In the genomic region with DNA sequence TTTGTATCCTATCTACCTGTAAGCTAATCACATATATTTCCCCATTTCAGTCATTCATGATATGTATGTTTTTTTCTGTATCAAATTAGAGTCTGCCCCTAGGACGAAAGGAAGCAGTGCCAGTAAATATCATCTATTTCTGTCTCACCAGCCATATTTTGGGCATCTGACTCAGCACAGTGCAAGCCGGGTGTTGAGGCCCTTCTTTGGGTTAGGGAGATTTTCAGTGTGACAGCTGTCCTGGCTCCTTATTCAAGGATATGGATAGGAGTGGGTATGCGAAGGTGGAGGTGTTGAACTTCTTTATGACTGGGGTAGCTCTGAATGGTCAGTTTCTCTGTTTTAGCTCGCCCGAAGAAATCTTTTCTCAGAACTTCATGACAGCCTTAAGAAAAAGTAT, we compare ENCODE assay signal across 24 mouse cellular contexts.
DNase-seq lines count a peak whose midpoint lies in the region; ATAC-seq and TF ChIP-seq lines count a peak whose summit lies in the region.
"Had no signal": no experiment of that assay in that cellular context is flagged by ENCODE, and none has a peak within 500 bp of the region (broad histone marks: within the 10 kb centered on the region; RNA-seq: fewer than 3 reads in every experiment).

No protein-coding gene starts in this region.

- no peaks in the 10 kb centered on the region for H3K4me1 ChIP-seq in neural tube, embryonic 15.5 days
- H3K4me1 ChIP-seq: limb, embryonic 12.5 days; liver, embryonic 15.5 days; midbrain, embryonic 10.5 days; midbrain, embryonic 15.5 days had no signal

- ATAC-seq in neural tube, embryonic 15.5 days (ENCODE audit: low FRiP score): no peak
- ATAC-seq: forebrain, embryonic 16.5 days; intestine, postnatal 0 days; midbrain, embryonic 15.5 days had no signal

- no peaks in the 10 kb centered on the region for H3K36me3 ChIP-seq in neural tube, embryonic 15.5 days
- H3K36me3 ChIP-seq: limb, embryonic 12.5 days; liver, embryonic 15.5 days; midbrain, embryonic 10.5 days; midbrain, embryonic 15.5 days had no signal

- peak; percentile 3 to 5 for DNase-seq in heart, adult 18-20 months
- no peak for DNase-seq in heart, postnatal 14 days
- peak; percentile 9 to 14 for DNase-seq in left cerebral cortex, adult 2 months (ENCODE audit: extremely low spot score in 1 of 2, low spot score in 2 of 2)
- DNase-seq in left cerebral cortex, adult 11 months (ENCODE audit: low spot score): no peak
- peak; percentile 64 for DNase-seq in brain, adult 2 months (ENCODE audit: low read depth, low spot score)
- DNase-seq in right cerebral cortex, postnatal 25 days: peak; percentile 5
- no peak for DNase-seq in testis, postnatal 10 days (ENCODE audit: low spot score)
- DNase-seq: adrenal gland, postnatal 14 days; cerebellum, adult 18-20 months; cerebellum, postnatal 10 days; gastrocnemius, postnatal 25 days; kidney, adult 9 months; kidney, postnatal 10 days; layer of hippocampus, postnatal 36 days; lung, embryonic 14.5 days had no signal

- H3K4me3 ChIP-seq in left cerebral cortex, adult 2 months: no peak overlapping the region
- no peak overlapping the region for H3K4me3 ChIP-seq in neural tube, embryonic 15.5 days (replicated peaks)
- H3K4me3 ChIP-seq: erythroblast, embryonic 14.5 days; limb, embryonic 12.5 days; liver, embryonic 15.5 days; midbrain, embryonic 10.5 days; midbrain, embryonic 15.5 days had no signal

- 85% methylated on average over 5 of the region's 5 CpGs for WGBS in neural tube, embryonic 15.5 days

- H3K27ac ChIP-seq in left cerebral cortex, adult 2 months: no peak overlapping the region
- no peak overlapping the region for H3K27ac ChIP-seq in neural tube, embryonic 15.5 days (replicated peaks)
- H3K27ac ChIP-seq: hindbrain, embryonic 14.5 days; limb, embryonic 12.5 days; liver, embryonic 15.5 days; midbrain, embryonic 10.5 days; midbrain, embryonic 15.5 days had no signal

- intact Hi-C loops in heart, postnatal 14 days (cut with DNase I): no loop called here
- intact Hi-C loops in left cerebral cortex, adult 2 months (cut with DNase I): no loop called here

- H3K9me3 ChIP-seq in neural tube, embryonic 15.5 days (replicated peaks): no peaks in the 10 kb centered on the region
- H3K9me3 ChIP-seq: limb, embryonic 12.5 days; liver, embryonic 15.5 days; midbrain, embryonic 10.5 days; midbrain, embryonic 15.5 days had no signal

- no peaks in the 10 kb centered on the region for H3K27me3 ChIP-seq in neural tube, embryonic 15.5 days (replicated peaks)
- H3K27me3 ChIP-seq: limb, embryonic 12.5 days; liver, embryonic 15.5 days; midbrain, embryonic 15.5 days had no signal

- no peak for TF ChIP-seq CTCF in left cerebral cortex, adult 2 months (IDR thresholded peaks at IDR 0.05)

- H3K9ac ChIP-seq in neural tube, embryonic 15.5 days (replicated peaks): no peak overlapping the region
- H3K9ac ChIP-seq: hindbrain, embryonic 14.5 days; limb, embryonic 12.5 days; liver, embryonic 15.5 days; lung, embryonic 14.5 days; midbrain, embryonic 15.5 days had no signal

- no peak overlapping the region for H3K4me2 ChIP-seq in neural tube, embryonic 15.5 days
- H3K4me2 ChIP-seq: hindbrain, embryonic 14.5 days; limb, embryonic 12.5 days; liver, embryonic 15.5 days; lung, embryonic 14.5 days; midbrain, embryonic 15.5 days had no signal

Comparison
In these comparisons a context has a peak if more than half of its experiments do, and no peak if none do; other contexts are left out.
1. DNase-seq: peak in heart, adult 18-20 months (2 of 2), left cerebral cortex, adult 2 months (2 of 2), brain, adult 2 months (single experiment) and right cerebral cortex, postnatal 25 days (single experiment); none in heart, postnatal 14 days (0 of 2), left cerebral cortex, adult 11 months (single experiment) and testis, postnatal 10 days (single experiment).